Mouse (Mus musculus) gastrocnemius, postnatal 4 days (tissue): ENCODE data around the gene Tcte3. TPM values are rescaled to one million over a fixed set of nuclear protein-coding genes. Genes with fewer than 3 reads are reported as not detected.
"Not testable (repeated sequence)": the region's sequence is repeated elsewhere in the genome, so short reads cannot be mapped to it uniquely, and the experiment has no call there.

Experiments
- DNase-seq, 2 experiments: peaks; one replicate each; pipeline ENCODE4 v3.0.0; 2021 to 2022; ENCODE audit warnings: low spot score in 2 of 2, mixed read lengths in 2 of 2
- total RNA-seq, 2 experiments: library from RNA; stranded (reverse); gene quantifications; 2 replicates each; pipeline ENCODE4 v1.2.3; 2021

Tcte3 gene
- total RNA-seq, 2 experiments from 2014 or later = 0.73 to 2.1 TPM

DNA sequence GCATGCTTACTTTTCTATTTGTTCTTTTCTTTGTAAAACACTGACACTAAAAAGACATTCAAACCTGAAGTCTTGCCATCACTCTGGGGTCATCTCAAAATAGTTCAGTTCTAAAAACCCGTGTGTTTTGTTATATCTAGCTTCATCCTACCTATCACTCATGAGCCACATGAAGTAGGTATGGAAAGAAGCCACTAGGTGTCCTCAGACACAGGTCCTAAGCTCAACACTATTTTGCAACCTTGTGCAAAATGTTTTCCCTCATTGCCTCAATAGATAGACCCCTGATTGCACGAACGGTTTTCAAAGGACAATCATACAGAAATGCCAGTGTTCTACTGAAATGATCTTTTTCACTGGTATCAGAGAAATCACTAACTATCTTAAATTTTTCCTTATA, 833 bp downstream of the Tcte3 start:
- not testable (repeated sequence) for DNase-seq

DNA sequence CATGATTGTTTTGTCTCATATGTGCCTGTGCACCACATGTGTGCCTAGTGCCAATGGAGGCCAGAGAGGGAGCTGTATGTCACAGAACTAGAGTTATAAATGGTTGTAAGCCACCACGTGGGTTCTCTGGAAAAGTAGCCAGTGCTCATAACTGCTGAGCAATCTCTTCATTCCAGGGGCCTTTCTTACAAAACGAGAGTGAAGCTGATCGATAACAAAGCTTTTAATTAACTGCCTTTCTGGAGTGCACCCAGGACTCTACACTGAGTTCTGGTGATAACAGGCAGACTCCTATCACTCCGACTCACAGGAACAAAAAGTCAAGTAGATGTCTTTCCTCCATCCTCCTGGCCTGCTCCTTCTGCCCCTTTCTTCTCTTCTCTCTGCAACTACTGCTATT, 9.9 kb downstream of the Tcte3 start:
- not testable (repeated sequence) for DNase-seq

DNA sequence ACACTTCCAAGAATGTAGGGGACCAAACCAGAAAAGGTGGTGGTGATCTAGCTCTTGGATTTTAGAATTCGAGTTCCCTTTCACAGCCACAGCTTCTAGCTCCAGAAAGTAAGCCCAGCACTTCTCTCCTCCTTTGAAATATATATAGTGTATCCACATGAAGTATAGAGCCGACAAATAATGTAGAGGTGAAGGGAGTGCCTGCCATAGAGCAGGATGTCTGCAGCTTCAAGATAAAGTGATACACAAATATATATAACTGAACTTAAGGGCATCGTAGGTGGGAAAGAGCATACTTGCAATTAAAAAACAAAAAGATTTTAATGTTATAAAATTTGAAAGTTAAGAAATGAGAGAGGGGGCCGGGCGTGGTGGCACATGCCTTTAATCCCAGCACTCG, 15.8 kb downstream of the Tcte3 start:
- DNase-seq = not testable (repeated sequence)

DNA sequence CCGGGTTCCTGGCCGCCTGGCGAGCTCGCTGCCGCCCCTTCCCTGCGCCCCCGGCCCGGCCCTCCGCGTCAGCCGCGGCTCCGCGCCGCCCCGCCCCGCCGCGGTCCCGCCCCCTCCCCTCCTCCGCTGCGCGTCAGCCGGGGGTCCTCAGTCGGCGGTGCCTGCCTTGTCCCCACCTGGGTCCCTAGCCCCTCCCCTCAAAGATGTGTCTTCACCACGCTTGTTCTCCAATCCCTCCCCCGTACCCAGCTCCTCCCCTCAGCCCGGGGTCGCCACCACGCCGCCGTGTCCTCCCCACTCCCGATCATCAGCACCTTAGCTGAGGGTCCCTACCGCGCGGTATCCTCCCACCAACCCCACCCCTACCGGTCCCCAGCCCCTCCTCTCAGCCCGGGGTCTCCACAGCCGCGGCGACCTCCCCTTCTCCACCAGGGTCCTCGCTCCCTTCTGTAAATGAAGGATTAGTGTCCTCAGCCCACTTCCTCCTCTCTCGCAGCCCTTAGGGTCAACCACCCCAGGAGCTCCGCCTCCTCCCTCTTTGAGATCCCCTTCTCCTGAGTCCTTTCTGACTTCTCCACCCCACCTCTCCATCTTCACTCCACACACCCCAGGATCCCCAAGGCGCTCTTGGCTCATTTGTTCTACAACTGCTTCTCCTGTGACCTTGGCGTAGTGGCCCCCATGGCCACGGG, 16.6 kb downstream of the Tcte3 start:
- not testable (repeated sequence) for DNase-seq

DNA sequence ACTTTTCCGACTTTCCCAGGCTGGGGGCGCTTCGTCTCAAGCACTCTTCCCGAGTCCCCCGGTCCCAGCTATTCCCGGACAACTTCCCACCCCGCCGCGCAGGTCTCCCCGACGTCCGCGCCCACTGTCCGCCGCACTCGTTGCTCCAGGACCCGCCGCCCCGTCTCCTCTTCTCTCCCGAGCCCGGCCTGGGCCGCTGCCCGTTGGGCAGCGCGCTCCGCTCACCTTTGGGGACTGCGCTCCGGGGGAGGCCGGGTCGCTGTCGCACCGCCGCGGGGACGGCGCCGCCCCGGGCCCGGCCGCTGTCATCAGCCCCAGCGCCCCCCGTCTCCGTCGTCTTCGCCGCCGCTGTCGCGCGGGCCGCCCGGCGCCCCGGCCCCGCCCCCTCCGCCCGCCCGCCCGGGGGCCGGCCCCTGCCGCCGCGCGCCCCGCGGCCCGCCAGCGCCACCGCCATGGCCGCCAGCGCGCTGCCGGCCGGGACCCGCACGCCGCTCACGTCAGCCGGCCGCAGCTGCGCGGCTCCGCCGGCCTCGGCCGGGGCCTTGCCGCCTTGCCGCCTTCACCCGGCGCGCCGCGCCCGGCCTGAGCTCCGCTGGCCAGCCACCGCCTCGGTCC, 17.3 kb downstream of the Tcte3 start:
- not testable (repeated sequence) for DNase-seq

DNA sequence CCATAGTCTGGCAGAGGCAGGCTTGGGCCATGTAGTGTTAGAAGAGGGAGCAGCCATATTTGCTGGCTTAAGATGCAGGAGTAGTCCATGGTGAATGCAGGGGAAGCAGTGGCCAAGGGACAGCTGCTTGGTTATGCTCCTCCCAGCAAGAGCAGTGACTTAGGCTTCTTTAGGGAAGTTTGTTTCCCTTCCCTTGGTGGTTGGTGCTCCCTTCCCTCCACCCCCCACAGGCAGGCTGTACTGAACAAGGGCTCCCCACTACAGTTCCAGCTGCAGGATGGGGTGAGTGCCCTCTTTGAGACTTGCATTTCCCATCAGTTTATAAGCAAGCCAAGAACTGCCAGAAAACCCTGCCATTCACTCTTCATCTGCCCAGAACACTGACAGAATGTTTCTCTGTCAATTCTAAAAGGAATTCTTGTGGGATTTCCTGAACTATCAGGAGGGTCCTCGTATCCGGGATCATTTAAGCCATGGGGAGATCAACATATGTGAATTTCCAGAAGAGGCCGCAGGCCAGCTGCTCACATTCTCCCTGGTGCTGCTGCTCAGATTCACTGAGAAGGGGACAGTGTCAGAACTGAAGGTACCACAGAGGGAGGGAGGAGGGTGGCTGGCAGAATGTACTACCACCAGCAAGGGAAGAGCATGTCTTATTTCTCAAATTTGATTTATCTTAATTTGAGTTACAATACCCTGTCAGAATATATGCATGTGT, 19.6 kb downstream of the Tcte3 start:
- peak; percentile 8 to 13 for DNase-seq

DNA sequence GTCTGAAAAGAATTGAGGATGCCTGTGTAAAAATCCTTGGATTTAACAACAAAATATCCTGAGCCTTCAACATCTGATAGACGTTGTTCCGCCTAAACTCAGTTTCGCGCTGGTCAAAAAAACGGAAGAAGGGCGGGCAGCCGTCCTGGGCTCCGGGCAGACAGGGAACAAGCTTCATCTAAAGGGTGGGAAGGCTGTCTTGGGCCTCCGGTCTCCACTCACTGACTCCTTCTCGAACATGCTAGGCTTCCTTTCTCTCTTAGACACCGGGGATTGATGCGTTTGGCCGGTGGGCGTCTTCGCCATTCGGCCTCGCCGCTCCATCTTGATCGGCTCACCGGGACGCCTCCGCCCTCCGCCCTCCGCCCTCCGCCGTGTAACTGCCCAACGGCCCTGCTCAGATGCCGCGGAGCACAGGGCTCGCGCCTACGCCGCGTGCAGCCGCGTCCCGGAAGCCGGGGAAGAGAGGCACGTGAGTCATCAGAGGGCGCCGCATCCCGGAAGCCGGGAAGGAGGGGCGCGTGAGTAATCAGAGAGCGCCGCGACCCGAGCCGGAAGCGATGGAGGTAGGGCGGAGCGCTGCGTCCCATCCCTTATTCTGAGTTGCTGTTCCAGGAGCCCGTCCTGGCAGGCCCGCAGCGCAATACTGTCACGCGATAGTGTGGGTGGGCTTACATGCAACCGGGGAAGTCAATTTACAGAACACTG, 31.4 kb downstream of the Tcte3 start, which contains the start of gene Gm3435:
TSS of gene Gm3435 (plus strand) at position 471 of the 708 bp plus-strand sequence.
- DNase-seq = not testable (repeated sequence)

DNA sequence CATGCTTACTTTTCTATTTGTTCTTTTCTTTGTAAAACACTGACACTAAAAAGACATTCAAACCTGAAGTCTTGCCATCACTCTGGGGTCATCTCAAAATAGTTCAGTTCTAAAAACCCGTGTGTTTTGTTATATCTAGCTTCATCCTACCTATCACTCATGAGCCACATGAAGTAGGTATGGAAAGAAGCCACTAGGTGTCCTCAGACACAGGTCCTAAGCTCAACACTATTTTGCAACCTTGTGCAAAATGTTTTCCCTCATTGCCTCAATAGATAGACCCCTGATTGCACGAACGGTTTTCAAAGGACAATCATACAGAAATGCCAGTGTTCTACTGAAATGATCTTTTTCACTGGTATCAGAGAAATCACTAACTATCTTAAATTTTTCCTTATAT, 32.2 kb downstream of the Tcte3 start:
- not testable (repeated sequence) for DNase-seq

DNA sequence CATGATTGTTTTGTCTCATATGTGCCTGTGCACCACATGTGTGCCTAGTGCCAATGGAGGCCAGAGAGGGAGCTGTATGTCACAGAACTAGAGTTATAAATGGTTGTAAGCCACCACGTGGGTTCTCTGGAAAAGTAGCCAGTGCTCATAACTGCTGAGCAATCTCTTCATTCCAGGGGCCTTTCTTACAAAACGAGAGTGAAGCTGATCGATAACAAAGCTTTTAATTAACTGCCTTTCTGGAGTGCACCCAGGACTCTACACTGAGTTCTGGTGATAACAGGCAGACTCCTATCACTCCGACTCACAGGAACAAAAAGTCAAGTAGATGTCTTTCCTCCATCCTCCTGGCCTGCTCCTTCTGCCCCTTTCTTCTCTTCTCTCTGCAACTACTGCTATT, 41.2 kb downstream of the Tcte3 start:
- not testable (repeated sequence) for DNase-seq

DNA sequence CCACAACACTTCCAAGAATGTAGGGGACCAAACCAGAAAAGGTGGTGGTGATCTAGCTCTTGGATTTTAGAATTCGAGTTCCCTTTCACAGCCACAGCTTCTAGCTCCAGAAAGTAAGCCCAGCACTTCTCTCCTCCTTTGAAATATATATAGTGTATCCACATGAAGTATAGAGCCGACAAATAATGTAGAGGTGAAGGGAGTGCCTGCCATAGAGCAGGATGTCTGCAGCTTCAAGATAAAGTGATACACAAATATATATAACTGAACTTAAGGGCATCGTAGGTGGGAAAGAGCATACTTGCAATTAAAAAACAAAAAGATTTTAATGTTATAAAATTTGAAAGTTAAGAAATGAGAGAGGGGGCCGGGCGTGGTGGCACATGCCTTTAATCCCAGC, 47.1 kb downstream of the Tcte3 start:
- DNase-seq = not testable (repeated sequence)

DNA sequence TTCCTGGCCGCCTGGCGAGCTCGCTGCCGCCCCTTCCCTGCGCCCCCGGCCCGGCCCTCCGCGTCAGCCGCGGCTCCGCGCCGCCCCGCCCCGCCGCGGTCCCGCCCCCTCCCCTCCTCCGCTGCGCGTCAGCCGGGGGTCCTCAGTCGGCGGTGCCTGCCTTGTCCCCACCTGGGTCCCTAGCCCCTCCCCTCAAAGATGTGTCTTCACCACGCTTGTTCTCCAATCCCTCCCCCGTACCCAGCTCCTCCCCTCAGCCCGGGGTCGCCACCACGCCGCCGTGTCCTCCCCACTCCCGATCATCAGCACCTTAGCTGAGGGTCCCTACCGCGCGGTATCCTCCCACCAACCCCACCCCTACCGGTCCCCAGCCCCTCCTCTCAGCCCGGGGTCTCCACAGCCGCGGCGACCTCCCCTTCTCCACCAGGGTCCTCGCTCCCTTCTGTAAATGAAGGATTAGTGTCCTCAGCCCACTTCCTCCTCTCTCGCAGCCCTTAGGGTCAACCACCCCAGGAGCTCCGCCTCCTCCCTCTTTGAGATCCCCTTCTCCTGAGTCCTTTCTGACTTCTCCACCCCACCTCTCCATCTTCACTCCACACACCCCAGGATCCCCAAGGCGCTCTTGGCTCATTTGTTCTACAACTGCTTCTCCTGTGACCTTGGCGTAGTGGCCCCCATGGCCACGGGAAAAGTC, 48.0 kb downstream of the Tcte3 start:
- DNase-seq = not testable (repeated sequence)

DNA sequence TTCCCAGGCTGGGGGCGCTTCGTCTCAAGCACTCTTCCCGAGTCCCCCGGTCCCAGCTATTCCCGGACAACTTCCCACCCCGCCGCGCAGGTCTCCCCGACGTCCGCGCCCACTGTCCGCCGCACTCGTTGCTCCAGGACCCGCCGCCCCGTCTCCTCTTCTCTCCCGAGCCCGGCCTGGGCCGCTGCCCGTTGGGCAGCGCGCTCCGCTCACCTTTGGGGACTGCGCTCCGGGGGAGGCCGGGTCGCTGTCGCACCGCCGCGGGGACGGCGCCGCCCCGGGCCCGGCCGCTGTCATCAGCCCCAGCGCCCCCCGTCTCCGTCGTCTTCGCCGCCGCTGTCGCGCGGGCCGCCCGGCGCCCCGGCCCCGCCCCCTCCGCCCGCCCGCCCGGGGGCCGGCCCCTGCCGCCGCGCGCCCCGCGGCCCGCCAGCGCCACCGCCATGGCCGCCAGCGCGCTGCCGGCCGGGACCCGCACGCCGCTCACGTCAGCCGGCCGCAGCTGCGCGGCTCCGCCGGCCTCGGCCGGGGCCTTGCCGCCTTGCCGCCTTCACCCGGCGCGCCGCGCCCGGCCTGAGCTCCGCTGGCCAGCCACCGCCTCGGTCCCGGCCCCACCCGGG, 48.7 kb downstream of the Tcte3 start:
- DNase-seq = not testable (repeated sequence)

DNA sequence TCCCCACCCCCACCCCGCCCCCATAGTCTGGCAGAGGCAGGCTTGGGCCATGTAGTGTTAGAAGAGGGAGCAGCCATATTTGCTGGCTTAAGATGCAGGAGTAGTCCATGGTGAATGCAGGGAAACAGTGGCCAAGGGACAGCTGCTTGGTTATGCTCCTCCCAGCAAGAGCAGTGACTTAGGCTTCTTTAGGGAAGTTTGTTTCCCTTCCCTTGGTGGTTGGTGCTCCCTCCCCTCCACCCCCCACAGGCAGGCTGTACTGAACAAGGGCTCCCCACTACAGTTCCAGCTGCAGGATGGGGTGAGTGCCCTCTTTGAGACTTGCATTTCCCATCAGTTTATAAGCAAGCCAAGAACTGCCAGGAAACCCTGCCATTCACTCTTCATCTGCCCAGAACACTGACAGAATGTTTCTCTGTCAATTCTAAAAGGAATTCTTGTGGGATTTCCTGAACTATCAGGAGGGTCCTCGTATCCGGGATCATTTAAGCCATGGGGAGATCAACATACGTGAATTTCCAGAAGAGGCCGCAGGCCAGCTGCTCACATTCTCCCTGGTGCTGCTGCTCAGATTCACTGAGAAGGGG, 51.1 kb downstream of the Tcte3 start:
- DNase-seq = not testable (repeated sequence)

DNA sequence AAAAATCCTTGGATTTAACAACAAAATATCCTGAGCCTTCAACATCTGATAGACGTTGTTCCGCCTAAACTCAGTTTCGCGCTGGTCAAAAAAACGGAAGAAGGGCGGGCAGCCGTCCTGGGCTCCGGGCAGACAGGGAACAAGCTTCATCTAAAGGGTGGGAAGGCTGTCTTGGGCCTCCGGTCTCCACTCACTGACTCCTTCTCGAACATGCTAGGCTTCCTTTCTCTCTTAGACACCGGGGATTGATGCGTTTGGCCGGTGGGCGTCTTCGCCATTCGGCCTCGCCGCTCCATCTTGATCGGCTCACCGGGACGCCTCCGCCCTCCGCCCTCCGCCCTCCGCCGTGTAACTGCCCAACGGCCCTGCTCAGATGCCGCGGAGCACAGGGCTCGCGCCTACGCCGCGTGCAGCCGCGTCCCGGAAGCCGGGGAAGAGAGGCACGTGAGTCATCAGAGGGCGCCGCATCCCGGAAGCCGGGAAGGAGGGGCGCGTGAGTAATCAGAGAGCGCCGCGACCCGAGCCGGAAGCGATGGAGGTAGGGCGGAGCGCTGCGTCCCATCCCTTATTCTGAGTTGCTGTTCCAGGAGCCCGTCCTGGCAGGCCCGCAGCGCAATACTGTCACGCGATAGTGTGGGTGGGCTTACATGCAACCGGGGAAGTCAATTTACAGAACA, 62.8 kb downstream of the Tcte3 start, which contains the start of the genes 9030025P20Rik and Gm3417:
TSS of gene 9030025P20Rik (plus strand) at position 107 of the 677 bp plus-strand sequence.
TSS of gene Gm3417 (minus strand) at position 429 of the 677 bp plus-strand sequence.
- DNase-seq = not testable (repeated sequence)

DNA sequence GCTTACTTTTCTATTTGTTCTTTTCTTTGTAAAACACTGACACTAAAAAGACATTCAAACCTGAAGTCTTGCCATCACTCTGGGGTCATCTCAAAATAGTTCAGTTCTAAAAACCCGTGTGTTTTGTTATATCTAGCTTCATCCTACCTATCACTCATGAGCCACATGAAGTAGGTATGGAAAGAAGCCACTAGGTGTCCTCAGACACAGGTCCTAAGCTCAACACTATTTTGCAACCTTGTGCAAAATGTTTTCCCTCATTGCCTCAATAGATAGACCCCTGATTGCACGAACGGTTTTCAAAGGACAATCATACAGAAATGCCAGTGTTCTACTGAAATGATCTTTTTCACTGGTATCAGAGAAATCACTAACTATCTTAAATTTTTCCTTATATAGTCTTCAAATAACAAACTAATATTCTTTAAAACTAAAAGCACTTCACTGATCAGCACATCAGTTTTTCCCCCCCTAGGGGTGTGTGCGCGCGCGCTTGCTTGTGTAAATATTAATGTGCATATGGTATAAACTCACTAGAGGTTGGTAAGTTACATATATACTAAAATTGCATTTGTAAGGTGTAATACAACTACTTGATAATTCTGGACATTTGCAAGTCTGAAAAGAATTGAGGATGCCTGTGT, 63.4 kb downstream of the Tcte3 start:
- peak in 1 of 2 experiments; percentile 0 for DNase-seq
